Mouse (Mus musculus) WW6 (cell line): ENCODE measurements around the gene Gfral.

ENCODE experiments used
- DNase-seq: peaks from one replicate; pipeline ENCODE4 v3.0.0-alpha.2; 2013; ENCODE audit warnings: low read depth, low spot score

The Gfral gene

DNA sequence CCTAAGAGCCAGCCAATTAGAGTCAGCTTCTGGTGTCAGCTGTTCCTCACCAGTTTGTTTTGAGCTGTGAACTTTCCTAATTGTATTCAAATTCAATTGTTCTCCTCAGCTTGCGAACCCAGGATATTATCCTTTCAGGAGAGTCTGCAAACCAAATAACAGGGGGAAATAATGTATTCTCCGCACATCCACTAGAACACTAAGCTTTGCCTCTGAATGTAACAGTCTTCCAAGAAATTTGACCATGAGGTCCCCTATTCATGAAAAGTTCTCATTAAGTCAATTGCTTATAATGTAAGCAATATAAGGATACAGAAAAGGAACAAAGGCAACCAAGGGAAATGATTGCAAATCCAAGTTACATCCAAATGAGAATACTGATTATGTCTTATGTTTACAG is at the start of gene Gfral:
Gene Gfral (minus strand): TSS at position 101 of the 400 bp plus-strand sequence.
- DNase-seq, result no peak

DNA sequence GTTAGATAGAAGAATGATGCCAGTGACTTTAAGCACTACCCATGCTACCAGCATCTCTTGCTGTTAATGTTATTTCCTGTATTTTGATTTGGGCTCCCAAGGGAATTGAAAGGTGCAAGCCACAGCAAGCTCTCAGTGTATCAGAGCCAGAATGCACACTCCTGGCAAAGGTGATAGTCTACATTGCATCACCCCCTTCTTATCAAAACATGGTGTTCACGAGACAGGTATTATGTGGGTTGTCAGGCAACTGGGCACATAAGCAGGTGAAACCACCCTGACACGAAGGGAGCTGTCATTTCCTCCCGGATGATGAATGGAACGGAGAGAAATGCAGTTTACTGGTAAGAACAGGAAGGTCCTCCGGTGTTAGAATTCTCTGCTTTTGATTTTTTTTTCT is 44.3 kb upstream of the Gfral start:
- no peak for DNase-seq

GRCm38 (mm10) chr9:76252544-76252943 is 39.1 kb upstream of the Gfral start:
- no peak for DNase-seq

- DNase-seq, result no peak
These were observed 38.7 kb upstream of the Gfral start for GRCm38 (mm10) chr9:76252109-76252508.

DNA sequence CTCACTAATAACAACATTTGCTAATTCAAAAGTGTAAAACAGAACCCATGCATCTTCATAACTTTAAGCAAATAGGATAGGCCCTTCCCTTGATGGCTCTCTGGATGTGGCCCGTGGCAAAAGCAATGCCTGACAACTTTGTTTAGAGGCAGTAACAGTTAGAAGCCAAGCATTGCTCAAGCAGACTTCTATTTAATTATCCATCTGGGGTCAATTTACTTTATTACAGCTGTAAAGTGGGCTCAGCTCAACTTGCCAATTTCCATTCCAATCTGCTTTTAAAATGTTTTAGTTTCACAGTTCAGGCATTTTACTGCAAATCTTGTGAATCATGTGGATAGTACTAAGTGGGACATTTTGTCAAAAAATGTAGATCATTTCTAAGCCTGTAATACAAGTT is 28.9 kb upstream of the Gfral start:
- no peak for DNase-seq

DNA sequence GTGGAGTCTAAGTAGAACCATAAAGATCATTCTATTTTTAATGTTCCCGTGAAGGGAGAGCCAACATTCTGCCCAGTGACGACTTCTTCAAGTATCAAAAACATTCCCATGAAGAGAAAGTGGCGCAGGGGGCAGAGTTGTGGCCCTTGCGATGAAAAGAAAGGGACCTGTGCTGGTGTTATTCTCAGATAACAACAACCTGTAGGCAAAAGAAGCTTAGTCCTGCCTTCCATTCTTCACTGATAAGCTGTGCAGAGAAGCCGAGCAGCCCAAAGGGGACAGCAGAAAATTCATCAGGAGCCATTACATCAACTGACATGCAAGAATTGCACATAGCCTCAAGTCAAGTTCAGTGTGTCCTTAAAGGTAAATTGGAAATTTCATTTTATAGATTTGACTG is 24.5 kb upstream of the Gfral start:
- DNase-seq, result no peak

GRCm38 (mm10) chr9:76237243-76237642 is 23.8 kb upstream of the Gfral start:
- DNase-seq, result no peak

DNA sequence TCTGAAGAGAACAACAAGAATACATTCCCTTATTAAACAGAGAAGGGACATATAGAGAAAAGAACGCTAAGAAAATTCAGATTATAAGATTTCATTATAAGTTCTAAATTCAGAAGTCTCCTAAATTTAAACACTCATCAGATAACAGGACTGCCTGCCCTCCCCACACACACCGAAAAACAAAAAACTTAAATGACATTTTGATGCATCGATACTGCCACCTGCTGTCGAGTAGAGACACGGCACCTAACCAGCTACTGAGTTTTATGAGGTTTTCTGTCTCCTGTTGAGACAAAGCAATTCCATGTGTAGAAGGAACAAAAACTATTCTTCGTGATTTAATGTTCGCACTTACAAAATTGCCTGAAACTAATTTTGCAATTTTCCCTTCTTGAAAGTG is 23.2 kb upstream of the Gfral start:
- DNase-seq, result no peak

- no peak for DNase-seq
These were observed 22.6 kb upstream of the Gfral start for GRCm38 (mm10) chr9:76235945-76236503.

GRCm38 (mm10) chr9:76234899-76235298 is 21.4 kb upstream of the Gfral start:
- DNase-seq, result no peak

- no peak for DNase-seq
These were observed 16.9 kb upstream of the Gfral start for GRCm38 (mm10) chr9:76230400-76230799.

DNA sequence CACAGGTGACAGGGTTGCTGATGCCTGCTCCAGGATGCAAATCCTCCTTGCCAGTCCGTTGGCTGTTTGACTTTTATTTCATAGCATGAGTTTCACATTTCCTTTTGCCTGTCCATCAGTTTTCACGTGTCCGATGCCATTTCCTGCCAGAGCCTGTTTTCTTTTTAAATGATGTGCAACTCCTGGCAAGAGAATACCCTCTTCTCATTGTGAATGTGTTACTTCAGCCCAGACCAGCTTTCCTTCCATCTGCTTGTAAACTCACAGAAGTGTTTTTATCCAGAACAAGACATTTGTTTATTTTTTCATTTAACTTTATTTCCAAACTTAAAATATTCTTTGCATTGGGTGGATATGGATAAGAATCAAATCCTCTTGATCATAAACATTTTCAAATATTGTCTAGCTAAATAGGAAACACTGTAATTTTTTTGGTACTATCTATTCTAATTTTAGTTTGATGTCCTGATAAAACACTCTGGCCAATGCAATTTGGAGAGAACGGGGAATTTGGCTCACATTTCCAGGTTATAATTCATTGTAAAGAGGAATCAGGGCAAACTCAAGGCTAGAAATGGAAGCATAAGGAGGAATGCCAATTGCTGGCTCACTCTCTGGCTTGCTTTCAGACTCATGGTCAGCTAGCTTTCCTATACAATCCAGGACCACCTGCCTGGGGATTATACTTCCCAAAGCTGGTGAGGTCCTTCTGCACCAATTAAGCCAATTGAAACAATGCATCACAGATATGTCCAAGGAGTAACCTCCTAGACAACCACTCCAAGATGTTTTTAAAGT is 3.9 kb upstream of the Gfral start:
- no peak for DNase-seq

DNA sequence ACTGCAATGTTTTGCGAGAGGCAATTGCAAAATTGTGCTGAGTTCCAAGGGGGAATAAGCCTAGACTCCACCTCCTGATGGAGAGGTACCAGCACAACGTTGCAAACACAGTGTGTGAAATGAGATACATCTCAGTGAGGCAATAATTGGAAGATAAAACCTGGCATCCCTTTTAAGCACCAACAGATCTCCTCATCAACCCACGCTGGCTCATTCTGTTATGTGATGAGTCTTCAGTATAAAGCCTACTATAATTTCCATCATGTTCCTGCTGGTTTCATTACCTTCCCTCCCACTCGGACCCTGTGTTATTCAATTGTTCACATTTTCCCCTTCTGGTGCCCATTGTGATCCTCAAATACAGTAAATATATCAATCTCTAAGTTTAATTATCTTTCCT is 1.2 kb upstream of the Gfral start:
- no peak for DNase-seq

GRCm38 (mm10) chr9:76196917-76197316 is 16.5 kb downstream of the Gfral start:
- DNase-seq, result no peak

GRCm38 (mm10) chr9:76179221-76179620 is 34.2 kb downstream of the Gfral start:
- DNase-seq, result no peak

DNA sequence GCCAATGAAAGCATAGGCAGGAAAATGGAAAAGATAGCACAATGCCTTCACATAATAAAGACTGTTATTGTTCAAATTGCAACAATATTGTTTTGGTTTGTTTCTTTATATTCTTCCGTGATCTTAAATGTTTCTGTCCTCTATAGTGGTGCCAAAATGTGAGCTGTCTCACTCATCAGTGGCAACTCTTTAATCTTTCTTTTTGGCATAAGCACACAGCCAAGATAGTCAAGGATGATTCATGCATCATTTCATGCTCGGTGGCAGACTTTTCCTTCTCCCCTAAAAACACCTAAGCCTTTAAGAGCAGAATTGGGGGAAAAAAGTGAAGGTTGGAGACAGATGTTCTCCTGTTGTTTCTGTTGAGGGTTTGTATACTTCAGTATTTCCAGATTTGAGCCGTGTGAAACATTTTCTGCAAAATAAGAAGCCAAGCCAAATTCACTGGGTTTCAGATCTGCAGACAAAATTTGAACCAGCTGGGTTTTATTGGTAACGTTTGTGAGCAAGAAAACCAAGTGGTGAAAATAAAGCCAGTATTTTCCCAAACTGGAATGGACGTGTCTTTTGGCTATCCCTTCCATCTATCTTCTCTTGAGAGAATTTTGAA is 40.7 kb downstream of the Gfral start:
- DNase-seq, result no peak

DNA sequence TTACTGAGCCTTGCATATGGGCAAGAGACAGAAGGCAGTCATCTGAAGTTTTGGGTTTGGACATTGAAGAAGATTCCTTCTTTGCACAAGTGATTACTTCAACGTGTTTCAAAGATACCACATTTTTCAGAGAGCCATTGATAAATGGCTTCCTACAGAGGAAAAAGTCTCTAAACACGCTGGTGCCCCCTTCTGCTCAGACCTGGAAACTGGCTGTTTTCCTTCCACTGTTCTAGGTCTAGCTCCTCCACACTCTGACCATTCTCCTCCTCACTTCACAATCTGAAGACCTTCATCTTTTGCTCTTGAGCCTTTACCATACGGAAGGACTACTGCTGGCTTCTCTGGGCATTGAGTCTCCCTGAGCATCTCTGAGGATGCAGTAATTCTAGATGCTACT is 45.1 kb downstream of the Gfral start:
- no peak for DNase-seq

DNA sequence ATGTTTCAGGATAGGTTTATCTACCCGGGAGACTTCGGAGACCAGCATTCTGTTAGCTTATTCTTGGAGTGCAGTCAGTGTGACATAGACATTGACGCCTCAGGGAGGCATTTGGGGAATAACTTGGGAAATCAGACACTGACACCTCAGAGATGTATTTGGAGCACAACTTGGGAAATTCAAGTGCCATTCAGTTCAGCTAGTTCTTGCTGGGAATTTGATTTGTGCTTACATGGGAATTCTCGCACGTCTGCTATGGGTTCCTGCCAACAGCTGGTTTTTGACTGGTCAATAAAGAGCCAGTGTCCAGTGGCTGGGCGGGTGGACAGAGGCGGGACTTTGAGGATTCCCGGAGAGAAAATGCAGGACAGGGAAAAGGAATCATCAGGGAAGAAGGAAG is 51.0 kb downstream of the Gfral start:
- no peak for DNase-seq

GRCm38 (mm10) chr9:76145593-76145992 is 67.9 kb downstream of the Gfral start:
- no peak for DNase-seq

DNA sequence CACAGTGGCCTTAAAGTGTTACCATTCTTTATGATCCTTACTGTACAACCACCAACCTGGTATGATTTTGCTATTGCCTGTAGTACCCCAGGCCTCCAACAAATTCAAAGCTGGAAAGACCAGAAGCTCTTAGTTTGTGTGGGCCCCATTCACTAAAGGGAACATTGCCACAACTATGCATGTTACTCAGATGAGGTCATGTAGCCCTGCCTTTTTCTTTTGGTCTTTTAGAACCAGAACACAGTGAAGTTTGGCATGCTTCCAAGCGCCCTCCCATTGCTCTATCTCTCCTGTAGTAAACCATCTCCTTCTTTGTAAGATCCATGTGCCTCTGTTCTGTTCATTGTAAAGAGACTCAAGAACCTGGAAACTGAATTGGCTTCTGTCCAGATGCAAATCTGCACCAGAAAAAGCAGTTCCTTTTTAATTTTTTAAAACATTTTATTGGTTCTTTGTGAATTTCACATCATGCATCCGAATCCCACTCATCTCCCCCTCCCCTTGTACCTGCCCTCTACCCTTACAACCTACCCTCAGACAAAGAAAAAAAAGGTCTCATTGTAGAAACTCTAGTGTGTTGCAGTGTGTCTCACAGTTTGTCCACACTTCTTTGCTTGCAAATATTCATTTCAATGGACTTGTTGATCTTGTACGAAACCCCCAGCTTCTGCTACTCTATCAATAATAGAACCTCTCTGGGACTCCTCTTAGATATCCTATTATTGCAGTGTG is 74.9 kb downstream of the Gfral start:
- DNase-seq, result no peak

DNA sequence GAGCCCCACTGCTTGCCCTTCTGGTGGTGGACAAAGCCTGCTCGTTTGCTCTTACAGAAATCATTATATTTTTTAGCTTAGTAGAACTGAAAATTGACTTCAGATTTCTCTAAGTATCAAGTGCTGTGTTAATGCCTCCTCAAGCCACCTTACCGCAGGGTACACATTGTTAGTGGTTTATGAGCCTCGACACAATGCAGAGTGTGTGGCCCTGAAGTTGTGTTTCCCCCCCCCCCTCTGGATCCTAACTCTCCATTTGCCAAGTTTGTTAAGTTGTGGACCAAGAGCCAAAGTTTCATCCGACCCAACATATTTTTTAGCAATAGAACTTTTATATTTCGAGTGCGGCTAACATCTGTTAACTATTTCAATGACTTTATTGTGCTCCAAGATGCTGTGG is 79.4 kb downstream of the Gfral start:
- DNase-seq, result no peak

DNA sequence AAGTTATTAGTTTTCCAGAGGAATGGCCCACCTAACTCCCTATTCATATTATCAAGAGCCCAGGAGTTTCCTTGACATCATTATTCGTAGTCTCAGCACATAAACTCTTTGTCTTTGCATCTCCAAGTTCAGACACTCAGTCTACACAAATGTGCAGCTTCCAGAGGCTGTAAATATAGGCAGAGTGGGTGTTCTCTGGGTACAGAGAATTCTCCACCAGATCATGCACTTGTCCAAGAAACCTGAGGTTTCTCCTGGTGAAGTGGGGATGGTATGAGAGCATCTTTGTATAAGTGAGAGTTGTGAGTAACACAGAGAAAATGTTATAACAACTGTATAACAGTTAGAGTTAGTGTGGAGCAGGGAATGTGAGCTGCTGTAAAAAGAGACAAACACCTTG is 84.1 kb downstream of the Gfral start:
- DNase-seq, result no peak
